Mouse (Mus musculus): ENCODE measurements around the gene Rsph9. TPM values are rescaled to one million over a fixed set of nuclear protein-coding genes. Genes with fewer than 3 reads are reported as not detected.
A peak's percentile ranks its signal among the peaks of the same experiment; 100 is the strongest.

The Rsph9 gene
- polyA plus RNA-seq, 1 experiment from 2014 or later: 38.8 TPM

DNA sequence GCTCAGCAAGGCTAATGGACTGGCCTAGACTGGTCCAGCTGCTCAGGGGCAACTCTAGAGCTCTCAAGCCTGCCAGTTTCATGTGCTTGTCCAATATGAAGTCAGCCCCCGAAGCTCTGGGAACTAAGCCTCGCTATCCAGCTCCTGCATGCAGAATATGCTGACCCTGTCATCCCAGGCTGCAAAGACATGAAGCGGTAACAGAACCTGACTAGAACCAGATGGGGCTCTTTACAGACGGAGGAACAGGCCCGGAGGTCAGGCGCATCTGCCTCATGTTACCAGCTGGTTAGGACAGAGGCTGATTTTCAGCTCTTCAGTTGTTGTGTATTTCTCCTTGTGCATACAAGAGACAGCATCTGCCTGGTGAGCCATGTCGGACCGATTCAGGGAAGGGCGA is 42.1 kb downstream of the Rsph9 start:
- H3K27ac ChIP-seq (replicated peaks; ENCODE audit: low read depth, low read length): no peak overlapping the region
- no peak overlapping the region for H3K4me3 ChIP-seq (replicated peaks; ENCODE audit: low read depth, low read length)
- ATAC-seq (ENCODE audit: low FRiP score, low TSS enrichment): no peak
- no peaks in the 10 kb centered on the region for H3K27me3 ChIP-seq (ENCODE audit: control insufficient read depth, insufficient read depth, low read length)
- H3K9me3 ChIP-seq (ENCODE audit: control insufficient read depth, low read length): no peaks in the 10 kb centered on the region
- no peak overlapping the region for H3K4me2 ChIP-seq (ENCODE audit: low read length)
- 85% methylated on average over 9 of the region's 9 CpGs for WGBS
- no peak for DNase-seq
- H3K36me3 ChIP-seq (ENCODE audit: control insufficient read depth, insufficient read depth, low read length): no peaks in the 10 kb centered on the region
- H3K4me1 ChIP-seq (ENCODE audit: control insufficient read depth, insufficient read depth, low read length): no peaks in the 10 kb centered on the region
- no peak overlapping the region for H3K9ac ChIP-seq (replicated peaks; ENCODE audit: low read length)

DNA sequence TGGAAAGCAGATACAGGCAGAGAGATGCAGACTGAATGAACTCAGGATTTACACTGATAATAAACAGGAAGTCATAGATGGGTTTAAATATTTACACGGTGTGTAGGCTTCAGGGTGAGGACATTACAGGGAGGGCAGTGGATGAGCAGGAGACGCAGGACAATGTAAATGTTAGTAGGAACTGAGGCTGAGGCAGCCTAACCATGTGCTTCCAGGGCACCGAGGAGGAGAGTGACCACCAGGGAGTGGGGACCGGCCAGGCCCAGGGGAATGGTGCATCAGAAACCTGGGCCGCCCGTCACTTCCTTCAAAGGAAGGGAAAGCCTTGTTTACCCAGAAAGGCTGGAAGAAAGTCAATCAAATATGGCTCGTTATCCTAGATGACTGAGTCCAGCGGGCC is 45.5 kb downstream of the Rsph9 start:
- Histone ChIP-seq H3K4me1 (ENCODE audit: control insufficient read depth, insufficient read depth, low read length) (no peaks in the 10 kb centered on the region), H3K4me3 (replicated peaks; ENCODE audit: low read depth, low read length) (no peak overlapping the region), H3K4me2 (ENCODE audit: low read length) (no peak overlapping the region), H3K9ac (replicated peaks; ENCODE audit: low read length) (no peak overlapping the region), H3K27me3 (ENCODE audit: control insufficient read depth, insufficient read depth, low read length) (no peaks in the 10 kb centered on the region), H3K27ac (replicated peaks; ENCODE audit: low read depth, low read length) (no peak overlapping the region), H3K36me3 (ENCODE audit: control insufficient read depth, insufficient read depth, low read length) (no peaks in the 10 kb centered on the region), H3K9me3 (ENCODE audit: control insufficient read depth, low read length) (no peaks in the 10 kb centered on the region)
- DNase-seq (no peak), ATAC-seq (ENCODE audit: low FRiP score, low TSS enrichment) (no peak)
- 70% methylated on average over 8 of the region's 8 CpGs for WGBS

DNA sequence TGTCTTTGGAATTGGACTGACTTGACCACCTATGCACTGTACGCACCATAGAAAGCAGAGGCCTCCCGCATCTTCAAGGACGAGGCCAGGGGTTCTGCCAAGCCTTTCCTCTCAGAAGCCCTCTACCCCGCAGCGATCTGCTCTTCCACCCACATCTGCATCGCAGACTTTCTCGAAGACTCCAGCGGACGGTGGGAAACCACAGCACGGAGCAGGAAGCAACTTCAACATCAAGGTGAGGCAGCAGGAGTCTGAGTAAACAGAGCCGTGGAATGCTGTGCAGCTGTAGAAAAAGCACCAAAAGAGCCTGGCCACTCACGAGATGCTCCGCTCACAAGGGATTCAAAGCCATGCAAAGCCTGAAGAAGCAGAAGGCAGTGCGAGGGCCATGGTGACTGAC is 52.1 kb downstream of the Rsph9 start:
- Histone ChIP-seq H3K9me3 (ENCODE audit: control insufficient read depth, low read length) (no peaks in the 10 kb centered on the region), H3K4me2 (ENCODE audit: low read length) (no peak overlapping the region), H3K27ac (replicated peaks; ENCODE audit: low read depth, low read length) (no peak overlapping the region), H3K4me3 (replicated peaks; ENCODE audit: low read depth, low read length) (no peak overlapping the region), H3K9ac (replicated peaks; ENCODE audit: low read length) (no peak overlapping the region), H3K27me3 (ENCODE audit: control insufficient read depth, insufficient read depth, low read length) (no peaks in the 10 kb centered on the region), H3K36me3 (ENCODE audit: control insufficient read depth, insufficient read depth, low read length) (no peaks in the 10 kb centered on the region), H3K4me1 (ENCODE audit: control insufficient read depth, insufficient read depth, low read length) (no peaks in the 10 kb centered on the region)
- DNase-seq: no peak
- WGBS: 85% methylated on average over 14 of the region's 14 CpGs
- ATAC-seq (ENCODE audit: low FRiP score, low TSS enrichment): no peak

DNA sequence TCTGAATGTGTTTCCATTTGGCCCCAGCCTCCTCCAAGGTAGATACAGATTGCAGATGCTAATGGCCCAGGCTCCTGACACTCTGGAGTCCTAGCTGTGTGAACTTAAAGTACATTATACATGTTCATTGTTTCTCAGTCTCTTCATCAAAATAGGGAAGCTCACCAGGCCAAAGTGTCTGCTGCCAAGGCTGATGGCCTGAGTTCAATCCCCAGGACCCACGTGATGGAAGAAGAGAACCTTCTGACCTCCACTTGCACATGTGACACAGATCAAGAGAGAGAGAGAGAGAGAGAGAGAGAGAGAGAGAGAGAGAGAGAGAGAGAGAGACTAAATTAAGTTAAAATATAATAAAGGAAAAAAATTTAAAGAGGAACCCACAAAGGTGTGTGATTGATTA is 52.7 kb downstream of the Rsph9 start:
- no peak overlapping the region for H3K9ac ChIP-seq (replicated peaks; ENCODE audit: low read length)
- H3K4me3 ChIP-seq (replicated peaks; ENCODE audit: low read depth, low read length): no peak overlapping the region
- H3K27me3 ChIP-seq (ENCODE audit: control insufficient read depth, insufficient read depth, low read length): no peaks in the 10 kb centered on the region

DNA sequence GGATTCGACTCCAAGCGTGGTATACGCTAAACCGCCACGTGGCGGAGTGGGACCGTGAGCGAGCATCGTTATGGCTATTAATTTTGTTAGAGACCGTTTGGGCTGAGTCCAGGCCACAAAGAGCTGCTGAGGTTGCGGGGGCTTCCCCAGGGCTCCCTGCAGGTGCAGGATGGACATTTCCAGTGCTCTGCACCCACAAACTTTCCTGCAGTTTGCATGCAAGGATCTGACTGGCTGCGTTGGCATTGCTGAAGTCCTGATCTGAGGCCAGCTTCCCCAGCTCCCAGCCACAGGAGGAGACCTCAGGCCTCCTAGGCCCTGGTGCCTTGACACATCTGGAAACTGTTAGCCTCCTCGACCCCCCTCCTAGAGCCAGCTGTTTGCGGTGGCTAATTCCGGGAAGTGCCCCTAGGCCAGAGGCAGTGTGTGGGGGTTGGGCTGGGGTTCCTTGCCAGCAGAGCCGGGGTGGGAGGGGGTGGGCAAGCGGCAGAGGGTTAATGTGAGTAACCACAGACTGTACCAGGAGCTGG is 57.6 kb downstream of the Rsph9 start:
- ATAC-seq (ENCODE audit: low FRiP score, low TSS enrichment): no peak

More for the DNA sequence above, 52.7 kb downstream of the Rsph9 start:
- 75% methylated on average over 1 of the region's 1 CpGs for WGBS
- ATAC-seq (ENCODE audit: low FRiP score, low TSS enrichment) (no peak), DNase-seq (no peak)
- no peaks in the 10 kb centered on the region for H3K36me3 ChIP-seq (ENCODE audit: control insufficient read depth, insufficient read depth, low read length)
- H3K27ac ChIP-seq (replicated peaks; ENCODE audit: low read depth, low read length): no peak overlapping the region
- H3K4me2 ChIP-seq (ENCODE audit: low read length): no peak overlapping the region
- H3K4me1 ChIP-seq (ENCODE audit: control insufficient read depth, insufficient read depth, low read length): no peaks in the 10 kb centered on the region
- H3K9me3 ChIP-seq (ENCODE audit: control insufficient read depth, low read length): no peaks in the 10 kb centered on the region

DNA sequence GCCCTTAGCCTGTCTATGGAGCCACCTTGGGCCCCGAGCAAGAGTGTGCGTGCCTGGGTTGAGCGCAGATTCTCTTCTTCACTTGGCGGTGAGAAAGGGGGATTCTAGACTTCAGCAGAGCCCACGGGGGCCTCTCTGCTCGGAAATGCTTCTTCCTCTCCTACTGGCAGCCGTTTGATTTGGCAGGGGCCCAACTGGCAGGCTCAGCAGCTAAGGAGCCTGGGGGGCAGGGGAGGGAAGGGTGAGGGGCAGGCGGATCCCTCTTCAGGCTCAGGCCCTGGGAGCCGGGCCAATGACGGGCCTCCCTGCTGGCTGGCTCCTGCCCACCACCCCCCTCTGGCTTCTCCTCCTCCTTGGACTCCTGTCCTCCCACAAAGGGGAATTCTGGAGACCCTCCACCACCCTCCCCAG is 59.9 kb downstream of the Rsph9 start:
- peak; percentile 87 for DNase-seq
- Histone ChIP-seq H3K4me3 (replicated peaks; ENCODE audit: low read depth, low read length) (no peak overlapping the region), H3K9ac (replicated peaks; ENCODE audit: low read length) (no peak overlapping the region), H3K27ac (replicated peaks; ENCODE audit: low read depth, low read length) (peak overlapping the region; percentile 70), H3K9me3 (ENCODE audit: control insufficient read depth, low read length) (no peaks in the 10 kb centered on the region), H3K4me1 (ENCODE audit: control insufficient read depth, insufficient read depth, low read length) (peaks cover 11% of the 10 kb centered on the region), H3K36me3 (ENCODE audit: control insufficient read depth, insufficient read depth, low read length) (no peaks in the 10 kb centered on the region), H3K4me2 (ENCODE audit: low read length) (peak overlapping the region; percentile 34), H3K27me3 (ENCODE audit: control insufficient read depth, insufficient read depth, low read length) (no peaks in the 10 kb centered on the region)
- ATAC-seq (ENCODE audit: low FRiP score, low TSS enrichment): peak; percentile 88
- 21% methylated on average over 10 of the region's 10 CpGs for WGBS

More for the DNA sequence above, 57.6 kb downstream of the Rsph9 start:
- Histone ChIP-seq H3K9ac (replicated peaks; ENCODE audit: low read length) (no peak overlapping the region), H3K9me3 (ENCODE audit: control insufficient read depth, low read length) (no peaks in the 10 kb centered on the region), H3K36me3 (ENCODE audit: control insufficient read depth, insufficient read depth, low read length) (no peaks in the 10 kb centered on the region), H3K4me1 (ENCODE audit: control insufficient read depth, insufficient read depth, low read length) (peaks cover 11% of the 10 kb centered on the region), H3K4me2 (ENCODE audit: low read length) (no peak overlapping the region), H3K4me3 (replicated peaks; ENCODE audit: low read depth, low read length) (no peak overlapping the region), H3K27ac (replicated peaks; ENCODE audit: low read depth, low read length) (no peak overlapping the region), H3K27me3 (ENCODE audit: control insufficient read depth, insufficient read depth, low read length) (no peaks in the 10 kb centered on the region)
- DNase-seq: no peak
- 68% methylated on average over 17 of the region's 17 CpGs for WGBS

DNA sequence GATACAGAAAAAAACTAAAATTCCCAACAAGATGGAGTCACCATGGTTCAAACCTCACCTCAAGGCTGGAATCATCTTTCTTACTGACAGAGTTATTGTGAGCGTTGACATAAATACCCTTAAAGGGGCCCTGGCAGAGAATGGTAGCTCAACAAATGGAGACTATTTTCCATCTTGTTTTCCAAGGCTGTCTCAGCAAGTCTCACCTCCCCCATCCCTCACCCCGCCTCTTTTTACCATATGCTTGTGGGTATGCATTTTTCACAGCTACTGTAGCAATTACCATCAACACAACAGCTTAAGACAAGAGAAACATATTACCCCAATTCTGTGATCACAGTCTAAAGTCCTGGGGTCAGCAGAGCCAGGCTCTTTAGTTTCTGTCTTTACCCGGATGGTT is 60.6 kb downstream of the Rsph9 start:
- Histone ChIP-seq H3K9ac (replicated peaks; ENCODE audit: low read length) (no peak overlapping the region), H3K4me3 (replicated peaks; ENCODE audit: low read depth, low read length) (no peak overlapping the region), H3K36me3 (ENCODE audit: control insufficient read depth, insufficient read depth, low read length) (no peaks in the 10 kb centered on the region), H3K4me2 (ENCODE audit: low read length) (no peak overlapping the region), H3K27ac (replicated peaks; ENCODE audit: low read depth, low read length) (no peak overlapping the region), H3K9me3 (ENCODE audit: control insufficient read depth, low read length) (no peaks in the 10 kb centered on the region), H3K27me3 (ENCODE audit: control insufficient read depth, insufficient read depth, low read length) (no peaks in the 10 kb centered on the region), H3K4me1 (ENCODE audit: control insufficient read depth, insufficient read depth, low read length) (peaks cover 11% of the 10 kb centered on the region)
- DNase-seq (no peak), ATAC-seq (ENCODE audit: low FRiP score, low TSS enrichment) (no peak)
- 88% methylated on average over 3 of the region's 3 CpGs for WGBS

DNA sequence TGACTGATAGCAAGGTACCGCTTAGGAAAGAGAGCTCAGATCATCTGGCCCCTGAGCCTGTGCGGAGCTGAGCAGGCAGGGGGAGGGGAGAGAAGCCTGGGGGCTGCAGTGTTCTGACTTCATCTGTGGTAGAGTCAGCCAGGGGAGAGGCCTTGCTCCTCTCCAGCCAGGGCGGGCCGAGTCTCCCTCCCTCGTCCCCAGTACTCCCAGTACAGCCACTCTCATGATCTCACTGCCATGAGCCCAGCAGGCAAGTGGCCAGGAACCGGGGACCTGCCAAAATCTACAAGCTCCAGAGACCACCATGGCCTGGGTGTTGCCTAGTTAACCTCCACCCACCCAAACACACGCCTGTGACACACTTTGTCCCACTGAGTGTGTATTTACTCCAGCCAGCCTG is 62.4 kb downstream of the Rsph9 start:
- ATAC-seq (ENCODE audit: low FRiP score, low TSS enrichment): 0 out of 2 replicates have a peak, but pooled peaks have one; percentile 25
- Histone ChIP-seq H3K4me3 (replicated peaks; ENCODE audit: low read depth, low read length) (no peak overlapping the region), H3K9me3 (ENCODE audit: control insufficient read depth, low read length) (no peaks in the 10 kb centered on the region), H3K4me1 (ENCODE audit: control insufficient read depth, insufficient read depth, low read length) (peaks cover 11% of the 10 kb centered on the region), H3K27ac (replicated peaks; ENCODE audit: low read depth, low read length) (no peak overlapping the region), H3K36me3 (ENCODE audit: control insufficient read depth, insufficient read depth, low read length) (no peaks in the 10 kb centered on the region), H3K27me3 (ENCODE audit: control insufficient read depth, insufficient read depth, low read length) (no peaks in the 10 kb centered on the region), H3K9ac (replicated peaks; ENCODE audit: low read length) (no peak overlapping the region), H3K4me2 (ENCODE audit: low read length) (no peak overlapping the region)
- 70% methylated on average over 7 of the region's 7 CpGs for WGBS
- DNase-seq: no peak

DNA sequence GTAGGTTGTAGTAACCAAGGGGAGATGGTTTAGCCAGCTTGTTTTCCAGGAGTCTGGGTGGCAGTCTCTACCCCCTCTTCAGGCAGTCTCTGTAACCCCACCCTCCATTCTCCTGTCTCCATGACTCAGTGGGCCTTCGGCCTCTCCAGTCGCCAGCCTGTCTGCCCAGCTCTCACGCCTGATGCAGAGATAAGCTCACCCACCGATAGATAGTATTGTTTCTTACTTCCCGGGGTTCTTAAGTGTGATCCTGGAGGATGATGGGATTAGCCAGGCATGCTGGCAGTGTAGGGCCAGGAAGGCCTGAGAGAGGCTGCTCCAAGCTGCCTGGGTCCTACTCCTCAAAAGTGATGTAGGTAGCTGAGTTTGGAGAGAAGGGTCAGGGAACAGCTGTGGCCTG is 63.0 kb downstream of the Rsph9 start:
- Histone ChIP-seq H3K9me3 (ENCODE audit: control insufficient read depth, low read length) (no peaks in the 10 kb centered on the region), H3K36me3 (ENCODE audit: control insufficient read depth, insufficient read depth, low read length) (no peaks in the 10 kb centered on the region), H3K4me2 (ENCODE audit: low read length) (no peak overlapping the region), H3K27ac (replicated peaks; ENCODE audit: low read depth, low read length) (no peak overlapping the region), H3K9ac (replicated peaks; ENCODE audit: low read length) (no peak overlapping the region), H3K4me1 (ENCODE audit: control insufficient read depth, insufficient read depth, low read length) (peaks cover 11% of the 10 kb centered on the region), H3K4me3 (replicated peaks; ENCODE audit: low read depth, low read length) (no peak overlapping the region), H3K27me3 (ENCODE audit: control insufficient read depth, insufficient read depth, low read length) (no peaks in the 10 kb centered on the region)
- DNase-seq (no peak), ATAC-seq (ENCODE audit: low FRiP score, low TSS enrichment) (no peak)
- WGBS: 34% methylated on average over 5 of the region's 5 CpGs

Measured in midbrain, embryonic 14.5 days (tissue).